Mouse (Mus musculus) bone marrow macrophage, adult 2 months (primary cell): ENCODE data around the gene Il23r.

Experiments
- CTCF ChIP-seq: IDR thresholded peaks from 2 replicates; pipeline ENCODE4 v1.5.1; 2012; ENCODE audit warnings: low read depth, mild to moderate bottlenecking, low read length, moderate library complexity
- POLR2A ChIP-seq: IDR thresholded peaks from 2 replicates; pipeline ENCODE4 v1.6.1; 2012; ENCODE audit warnings: mild to moderate bottlenecking, low read depth, low read length, borderline replicate concordance

DNA sequence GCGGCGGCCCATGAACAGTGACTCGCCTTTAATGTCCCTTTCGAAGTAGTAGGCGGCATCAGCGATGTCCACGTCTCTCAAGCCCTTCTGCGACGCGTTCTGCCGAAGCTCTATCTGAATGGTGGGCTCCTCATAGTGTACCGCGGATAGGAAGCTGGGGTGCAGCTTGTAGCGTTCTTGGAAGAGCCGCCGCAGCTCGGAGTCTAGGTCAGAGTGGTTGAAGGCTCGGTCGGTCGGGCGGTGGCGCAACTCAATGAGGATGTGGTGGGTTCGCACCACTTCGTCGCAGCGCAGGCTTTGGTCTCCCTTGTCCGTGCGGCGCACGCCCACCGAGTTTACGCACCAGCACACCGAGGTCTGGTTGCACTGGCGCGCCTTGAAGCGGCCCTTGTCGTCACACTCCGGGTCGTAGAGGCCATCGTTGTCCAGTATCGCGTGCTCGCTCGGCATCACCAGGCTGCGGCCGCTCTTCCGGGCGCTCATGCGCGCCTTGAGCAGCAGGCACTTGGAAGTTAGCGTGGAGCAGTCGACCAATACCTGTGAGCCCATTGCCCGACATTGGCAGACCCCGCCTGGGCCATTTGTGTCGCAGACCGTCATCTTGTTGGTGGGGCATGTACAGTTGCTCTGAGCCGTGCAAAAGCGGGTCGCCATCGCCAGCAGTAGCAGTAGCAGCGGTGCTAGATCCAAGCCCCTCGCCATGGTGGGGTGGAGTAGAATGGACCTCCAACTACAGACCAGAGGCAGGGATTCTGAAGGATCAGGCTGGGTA, 43.5 kb upstream of the Il23r start:
- TF ChIP-seq CTCF = no peak
- TF ChIP-seq POLR2A = no peak
